Mouse (Mus musculus) brain, embryonic 18.5 days (tissue): ENCODE data around the gene Tmsb15b1.
"Not testable (repeated sequence)": the region's sequence is repeated elsewhere in the genome, so short reads cannot be mapped to it uniquely, and the experiment has no call there.

ENCODE experiments used
- DNase-seq: peaks from one replicate; pipeline ENCODE4 v3.0.0-alpha.2; 2012; ENCODE audit warnings: low read depth, low spot score

Gene Tmsb15b1

DNA sequence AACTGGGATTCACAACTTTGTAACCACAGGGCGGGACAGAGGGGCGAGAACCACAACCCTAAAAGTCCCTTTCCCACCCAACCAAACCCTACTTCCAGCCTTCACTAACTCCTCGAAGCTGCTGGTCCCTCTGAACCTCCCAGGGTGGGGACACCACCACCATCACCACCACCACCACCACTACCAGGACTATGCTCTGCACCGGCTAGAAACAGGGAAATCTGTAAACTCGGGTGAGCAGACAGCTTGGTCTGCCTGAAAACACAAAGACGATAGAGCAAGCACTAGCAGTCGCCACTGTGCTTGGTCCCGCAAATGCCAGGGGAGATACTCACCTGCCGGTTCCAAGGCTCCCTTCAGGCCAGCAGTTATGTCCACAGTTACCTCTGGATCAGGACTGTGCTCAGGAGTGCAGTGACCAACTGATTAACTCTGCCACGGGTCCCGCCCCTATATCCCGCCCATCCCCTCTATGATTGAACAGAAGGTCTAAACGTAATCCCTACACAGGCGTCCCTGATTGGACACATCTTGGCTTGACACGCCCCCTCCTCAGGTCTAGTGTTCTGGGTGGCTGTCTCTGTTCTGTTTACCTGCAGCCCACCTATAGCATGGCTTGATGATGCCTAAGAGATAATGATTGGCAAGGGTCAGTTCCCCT, at the start of gene Tmsb15b1, which contains the start of gene Tmsb15l:
Tmsb15b1 (minus strand) TSS at position 451 of the 661 bp plus-strand sequence.
Tmsb15l (minus strand) TSS at position 446 of the 661 bp plus-strand sequence.
- DNase-seq = peak; percentile 77

DNA sequence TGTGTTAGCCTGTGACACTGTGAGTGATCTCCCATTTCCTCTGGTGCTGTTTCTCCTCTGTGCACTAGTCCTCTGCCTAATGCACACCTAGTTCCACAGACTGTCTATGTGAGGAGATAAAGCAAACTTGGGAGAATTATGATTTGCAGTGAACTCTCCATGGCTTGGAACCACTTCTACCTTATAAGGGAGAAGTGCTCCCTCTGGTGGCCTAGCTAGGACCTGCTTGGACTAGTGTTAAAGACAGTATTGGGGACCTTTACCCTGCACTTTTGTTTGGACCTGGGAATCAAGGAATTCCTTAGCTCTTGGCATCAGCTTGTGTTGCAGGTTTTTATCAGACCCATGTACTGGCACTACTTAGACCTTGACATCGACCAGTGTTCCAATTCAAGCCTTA, 42.6 kb upstream of the Tmsb15b1 start:
- no peak for DNase-seq

DNA sequence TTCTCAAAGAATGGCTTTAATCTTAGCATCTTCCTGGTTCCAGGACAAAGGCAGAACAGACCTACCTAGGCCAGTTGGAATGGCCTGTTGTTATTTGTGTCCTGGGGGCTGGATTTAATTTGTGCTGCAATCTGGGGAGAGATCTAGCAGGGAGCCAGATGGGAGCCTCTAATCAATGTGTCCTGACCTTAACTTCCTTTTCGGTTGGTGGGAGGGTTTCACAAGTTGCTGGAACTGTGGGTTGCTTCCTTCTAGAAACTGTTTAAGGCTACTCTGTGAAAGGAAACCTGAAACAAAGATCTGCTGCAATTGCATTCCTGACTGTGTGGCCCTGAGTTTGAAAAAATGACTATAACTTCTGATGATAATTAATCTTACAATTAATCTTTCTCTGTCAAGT, 41.0 kb upstream of the Tmsb15b1 start:
- DNase-seq = no peak

DNA sequence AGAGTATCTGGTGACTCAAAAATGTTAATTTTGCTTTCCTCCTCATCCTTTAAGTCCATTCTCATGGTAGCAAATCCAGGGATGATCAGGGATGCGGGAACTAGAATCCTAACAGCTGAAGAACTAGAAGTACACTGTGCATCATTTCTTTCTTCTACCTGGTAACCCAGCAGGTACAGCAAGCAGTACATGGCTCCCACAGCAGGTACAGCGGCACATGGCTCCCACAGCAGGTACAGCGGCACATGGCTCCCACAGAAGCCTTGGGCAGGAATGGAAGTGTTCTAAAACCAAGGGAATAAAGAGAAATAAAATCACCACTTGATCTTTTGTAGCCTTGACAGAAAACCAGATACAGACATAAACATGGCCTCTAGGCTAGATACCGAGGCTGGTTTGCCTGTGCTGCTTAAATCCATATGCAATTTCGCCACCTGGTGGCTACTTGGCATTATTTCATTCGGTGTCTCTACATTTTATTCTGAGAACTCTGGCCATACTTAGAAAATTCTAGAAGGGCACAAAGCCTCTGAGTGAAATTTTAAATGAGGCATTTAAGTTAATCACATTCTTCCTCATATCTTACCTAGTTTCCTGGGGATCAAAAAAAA, 38.5 kb upstream of the Tmsb15b1 start:
- no peak for DNase-seq

DNA sequence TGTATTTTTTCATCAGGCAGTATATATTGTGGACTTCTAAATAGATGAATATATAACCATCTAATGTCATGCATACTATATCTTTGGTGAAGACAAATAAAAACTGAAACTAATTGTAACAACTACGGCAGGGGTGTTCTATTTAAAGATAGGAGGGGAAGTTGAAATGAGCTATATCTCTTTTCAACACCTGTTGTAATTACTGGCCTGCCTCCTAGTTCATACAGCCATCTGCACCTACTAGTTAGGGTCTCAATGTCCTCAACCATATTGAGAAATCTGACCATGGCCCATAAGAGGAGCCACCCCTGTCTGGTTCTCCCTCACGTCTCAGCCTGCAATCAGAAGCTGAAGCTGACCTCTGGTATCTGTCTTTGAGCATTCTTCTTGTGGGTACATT, 19.6 kb upstream of the Tmsb15b1 start:
- no peak for DNase-seq

DNA sequence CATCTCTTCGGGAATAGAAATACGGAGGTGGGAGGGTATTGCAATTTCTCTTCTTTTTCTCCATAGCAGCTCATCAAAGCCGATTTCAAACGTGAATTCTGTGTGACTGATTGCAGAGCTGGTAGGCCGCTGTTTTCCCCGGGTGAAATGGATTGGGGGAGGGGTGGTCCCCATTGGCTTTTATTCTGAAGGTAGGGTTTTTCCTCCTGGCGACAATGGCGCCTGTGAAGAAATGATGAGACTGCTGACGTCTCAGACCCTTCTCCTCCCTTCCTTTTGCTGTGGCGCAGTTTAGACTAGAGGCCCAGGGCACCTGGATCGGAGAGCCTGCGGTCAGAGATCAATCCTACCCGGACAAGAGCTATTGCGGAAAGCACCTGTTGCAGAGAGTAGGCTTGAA, 17.0 kb upstream of the Tmsb15b1 start:
- no peak for DNase-seq

DNA sequence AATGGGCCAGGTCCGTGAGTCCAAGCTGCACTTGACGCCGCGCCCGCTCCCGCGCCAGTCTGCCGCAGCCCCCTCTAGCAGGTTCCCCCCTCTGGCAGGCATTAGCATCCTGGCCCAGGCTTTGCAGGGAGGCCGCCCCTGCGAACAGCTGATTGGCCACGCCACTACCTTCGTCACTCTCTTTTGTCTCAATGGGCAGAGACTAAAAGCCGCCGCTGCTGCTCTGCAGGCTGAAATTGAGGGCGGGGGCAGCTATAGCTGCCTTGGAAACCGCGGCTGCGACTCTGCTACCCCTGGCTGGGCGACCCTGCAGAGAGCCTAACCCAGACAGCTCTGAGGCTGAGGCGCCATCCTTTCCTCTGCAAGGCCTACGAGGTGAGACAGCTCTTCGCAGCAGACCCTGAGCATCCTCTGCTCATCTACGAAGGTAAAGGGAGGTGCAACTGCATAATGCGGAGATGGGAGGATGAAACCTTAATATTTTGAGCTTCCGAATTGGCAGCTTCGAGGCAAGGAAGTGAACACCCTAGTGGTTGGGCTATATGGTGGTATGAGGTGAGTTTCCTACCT, 16.4 kb upstream of the Tmsb15b1 start, which contains the start of gene Zcchc18:
Zcchc18 (plus strand) TSS at position 178 of the 570 bp plus-strand sequence.
- DNase-seq = peak; percentile 81

DNA sequence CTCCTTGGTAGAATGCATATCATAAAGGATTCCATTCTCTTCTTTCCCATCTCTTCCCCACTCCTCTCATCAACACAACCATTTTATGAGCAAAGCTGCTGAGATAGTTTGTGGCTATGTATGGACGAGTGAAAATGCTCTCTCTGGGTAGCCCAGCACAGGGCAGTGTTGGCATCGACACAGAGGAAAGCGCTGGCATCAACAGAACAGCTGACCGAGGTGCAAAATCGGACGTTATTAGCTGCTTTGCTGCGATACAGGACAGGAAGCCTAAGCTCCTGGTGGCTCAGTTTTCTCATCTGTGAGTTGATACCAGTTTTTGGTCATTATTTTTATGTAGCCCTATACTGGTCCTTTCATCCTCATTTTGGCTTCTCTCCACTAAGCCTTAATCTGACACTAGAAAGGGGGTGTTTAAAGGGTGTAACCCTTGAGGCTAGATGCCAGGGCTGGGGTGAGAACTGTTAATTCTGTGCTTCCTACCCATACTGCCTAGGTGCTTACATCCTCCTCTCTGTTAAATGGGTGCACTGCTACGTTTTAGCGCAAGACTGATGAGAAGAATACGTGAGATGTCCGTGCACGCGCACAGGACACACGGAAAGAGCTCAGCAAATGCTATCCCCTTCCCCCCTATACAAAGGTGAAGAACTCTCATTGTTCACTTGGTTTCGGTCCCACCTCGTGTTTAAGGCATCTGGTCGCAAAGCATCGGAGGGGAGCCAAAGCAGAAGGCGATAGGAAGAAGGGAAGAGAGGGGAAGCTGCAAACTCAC, 15.7 kb upstream of the Tmsb15b1 start:
- no peak for DNase-seq

DNA sequence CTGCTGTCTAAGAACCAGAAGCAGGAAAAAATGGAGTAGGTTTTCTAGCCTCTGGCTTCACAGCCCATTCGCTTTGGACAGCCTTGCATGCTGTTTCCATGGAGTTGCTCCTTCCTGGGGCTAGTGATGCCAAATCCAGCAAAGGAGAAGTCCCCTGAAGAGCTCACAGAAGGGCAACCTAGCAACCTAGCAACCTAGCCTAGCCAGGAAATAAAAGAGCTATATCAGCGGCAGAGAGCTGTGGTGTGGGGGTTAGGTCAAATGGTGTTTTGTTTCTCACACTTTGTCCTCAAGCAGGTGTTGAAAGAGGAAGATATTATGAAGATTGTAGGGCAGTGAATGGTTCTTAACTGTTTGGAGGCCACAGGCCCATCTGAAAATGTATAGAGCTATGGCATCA, 14.6 kb upstream of the Tmsb15b1 start:
- DNase-seq = no peak

DNA sequence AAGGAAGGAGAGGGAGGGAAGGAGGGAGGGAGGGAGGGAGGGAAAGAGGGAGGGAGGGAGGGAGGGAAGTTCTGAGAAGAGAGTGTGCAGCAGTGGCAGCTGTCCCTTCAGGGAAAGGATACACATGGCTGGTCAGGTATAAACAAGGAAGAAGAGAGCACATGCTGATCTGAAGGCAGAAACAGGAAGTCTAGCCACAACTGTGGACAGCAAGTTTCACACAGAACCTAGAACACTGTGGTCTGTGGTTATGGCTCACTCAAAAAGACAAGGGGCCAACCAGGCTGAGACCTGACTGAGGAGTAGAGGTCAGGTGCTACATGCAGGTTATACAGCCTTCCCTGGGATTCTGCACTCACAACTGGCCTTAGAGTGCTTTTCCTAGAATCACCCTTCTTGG, 9.4 kb upstream of the Tmsb15b1 start:
- no peak for DNase-seq

DNA sequence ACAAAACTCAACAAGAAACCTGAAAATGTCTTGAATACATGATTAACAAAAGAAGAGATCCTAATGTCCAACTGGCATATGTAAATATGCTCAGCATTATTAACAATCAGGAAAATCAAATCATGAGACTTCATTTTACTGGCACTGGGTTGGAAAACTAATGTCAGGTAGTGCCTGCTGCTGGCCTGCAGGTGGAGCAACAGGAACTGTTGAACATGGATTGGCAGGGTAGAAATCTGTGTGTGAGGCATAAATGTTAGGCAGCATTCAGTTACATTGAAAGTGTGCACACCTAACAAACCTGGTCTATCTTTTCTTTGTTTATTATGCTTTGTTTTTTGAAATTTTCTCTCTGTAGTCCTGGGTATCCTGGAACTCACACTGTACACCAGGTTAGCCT, 1.9 kb upstream of the Tmsb15b1 start:
- DNase-seq = no peak

DNA sequence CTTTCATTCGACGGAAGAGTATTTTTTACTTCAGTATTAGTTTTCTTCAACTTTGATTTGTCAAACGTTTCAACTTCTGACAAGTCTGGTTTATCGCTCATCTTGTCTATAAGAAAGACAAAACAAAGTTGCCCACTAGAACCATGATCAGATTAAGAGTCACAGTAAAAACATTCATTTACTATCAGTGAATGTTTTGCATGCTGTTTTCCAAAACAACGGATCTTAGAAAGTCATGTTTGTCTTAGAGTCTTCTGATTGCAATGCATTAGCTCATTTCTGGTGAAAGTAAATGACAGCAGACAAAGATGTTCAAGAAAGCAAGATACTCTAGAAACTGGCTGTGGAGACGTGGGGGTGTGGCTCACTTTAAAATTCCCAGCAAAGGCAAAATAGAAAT, 1.3 kb downstream of the Tmsb15b1 start, which contains the start of gene Tmsb15b2:
Tmsb15b2 (minus strand) TSS at position 101 of the 400 bp plus-strand sequence.
- not testable (repeated sequence) for DNase-seq

DNA sequence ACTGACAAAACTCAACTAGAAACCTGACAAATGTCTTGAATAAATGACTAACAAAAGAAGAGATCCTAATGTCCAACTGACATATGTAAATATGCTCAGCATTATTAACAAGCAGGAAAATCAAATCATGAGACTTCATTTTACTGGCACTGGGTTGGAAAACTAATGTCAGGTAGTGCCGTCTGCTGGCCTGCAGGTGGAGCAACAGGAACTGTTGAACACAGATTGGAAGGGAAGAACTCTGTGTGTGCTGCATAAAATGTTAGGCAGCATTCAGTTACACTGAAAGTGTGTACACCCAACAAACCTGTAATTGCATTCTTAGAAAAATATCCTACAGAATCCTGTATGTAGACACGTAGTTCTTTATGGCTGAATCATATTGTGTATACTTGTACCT, 17.0 kb downstream of the Tmsb15b1 start:
- no peak for DNase-seq

DNA sequence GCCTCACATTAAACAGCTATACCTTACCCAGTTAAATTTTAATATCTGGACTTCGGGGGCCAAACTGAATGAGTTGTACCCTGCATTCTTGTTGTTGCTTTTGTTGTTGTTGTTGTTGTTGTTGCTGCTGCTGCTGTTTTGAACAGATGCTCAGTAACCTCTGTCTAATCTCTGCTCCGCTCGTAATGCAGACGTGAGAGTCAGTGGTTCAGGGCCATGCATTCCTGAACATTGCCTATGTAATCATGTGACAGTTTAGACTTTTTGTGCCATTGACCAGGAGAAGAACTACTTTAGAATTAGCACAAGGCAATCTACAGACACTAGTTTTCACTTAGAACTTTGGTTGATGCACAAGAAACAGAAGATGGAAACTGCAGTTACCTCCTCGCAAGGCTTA, 18.4 kb downstream of the Tmsb15b1 start:
- DNase-seq = not testable (repeated sequence)

DNA sequence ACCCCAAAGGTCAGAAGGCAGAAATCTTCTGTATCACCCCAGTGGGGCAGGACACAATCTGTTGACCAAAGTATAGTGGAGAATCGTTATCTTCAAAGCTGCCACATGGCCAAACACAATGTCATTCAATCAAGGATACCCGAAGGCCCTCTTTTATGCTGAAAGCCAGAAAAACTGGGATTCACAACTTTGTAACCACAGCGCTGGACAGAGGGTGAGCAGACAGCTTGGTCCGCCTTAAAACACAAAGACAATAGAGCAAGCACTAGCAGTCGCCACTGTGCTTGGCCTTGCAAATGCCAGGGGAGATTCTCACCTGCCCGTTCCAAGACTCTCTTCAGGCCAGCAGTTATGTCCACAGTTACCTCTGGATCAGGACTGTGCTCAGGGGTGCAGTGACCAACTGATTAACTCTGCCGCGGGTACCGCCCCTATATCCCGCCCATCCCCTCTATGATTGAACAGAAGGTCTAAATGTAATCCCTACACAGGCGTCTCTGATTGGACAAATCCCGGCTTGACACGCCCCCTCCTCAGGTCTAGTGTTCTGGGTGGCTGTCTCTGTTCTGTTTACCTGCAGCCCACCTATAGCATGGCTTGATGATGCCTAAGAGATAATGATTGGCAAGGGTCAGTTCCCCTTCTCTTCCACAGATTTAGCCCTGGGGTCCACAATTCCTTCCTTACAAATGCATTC, 18.9 kb downstream of the Tmsb15b1 start:
- DNase-seq = peak; percentile 60

DNA sequence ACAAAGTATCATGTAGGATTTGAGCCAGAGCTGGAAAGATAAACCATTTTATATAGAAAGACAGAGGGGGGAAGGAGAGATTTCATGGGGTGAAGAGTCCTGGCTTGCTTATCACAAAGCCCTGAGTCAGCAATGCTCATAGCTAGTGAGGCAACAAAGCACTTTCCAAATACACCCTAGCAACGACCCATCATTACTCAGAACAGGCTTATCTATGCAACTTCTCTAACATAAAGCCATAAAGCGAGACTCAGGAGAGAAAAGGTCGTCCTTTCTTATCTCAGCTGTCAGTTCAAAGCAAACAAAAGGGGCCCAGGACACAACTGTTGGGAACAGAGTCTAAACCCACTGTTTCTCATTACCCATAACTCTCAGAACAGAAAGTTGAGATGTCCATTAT, 38.7 kb downstream of the Tmsb15b1 start:
- no peak for DNase-seq

DNA sequence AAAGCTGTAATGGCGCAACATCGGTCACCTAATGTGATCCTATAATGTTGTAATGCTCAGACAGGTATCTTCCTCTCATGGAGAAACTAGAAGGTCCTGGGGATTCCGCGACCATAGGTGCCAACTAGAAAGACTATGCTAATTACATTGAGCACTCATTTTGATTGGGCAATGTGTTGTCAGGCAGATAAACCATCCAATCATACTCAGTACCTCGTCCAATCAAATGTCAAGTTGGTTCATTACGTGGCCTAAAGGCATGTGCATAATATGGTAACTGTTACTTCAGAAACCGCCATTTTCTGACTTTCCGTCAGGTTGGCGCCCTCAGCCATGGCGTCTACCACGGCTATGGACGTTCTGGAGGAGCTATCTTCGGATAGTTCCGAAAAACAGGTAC, 49.6 kb downstream of the Tmsb15b1 start, which contains the start of gene H2bfm:
H2bfm (plus strand) TSS at position 295 of the 400 bp plus-strand sequence.
- no peak for DNase-seq

DNA sequence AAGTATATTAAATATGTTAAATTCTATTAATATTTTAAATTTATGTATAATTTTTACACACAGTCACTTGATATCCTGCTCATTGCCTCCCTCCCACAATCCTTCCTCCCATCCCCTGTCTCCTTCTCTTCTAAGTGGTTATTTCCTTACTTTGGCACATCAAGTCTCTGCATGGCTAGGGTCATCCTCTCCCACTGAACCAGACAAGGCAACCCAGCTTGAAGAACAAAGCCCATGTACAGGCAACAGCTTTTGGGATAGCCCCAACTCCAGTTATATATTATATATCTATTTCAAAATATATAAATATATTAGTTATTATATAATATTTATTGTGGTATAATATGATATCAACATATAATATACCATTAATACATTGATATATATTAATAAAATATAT, 50.8 kb downstream of the Tmsb15b1 start:
- no peak for DNase-seq
